In genomic region chr1:74077353-74077752, GRCm38 (mm10) we compare ENCODE assay signal across 9 mouse cellular contexts. TPM values are rescaled to one million over a fixed set of nuclear protein-coding genes. Genes with fewer than 3 reads are reported as not detected.
DNase-seq lines count a peak whose midpoint lies in the region; ATAC-seq and TF ChIP-seq lines count a peak whose summit lies in the region.
"Had no signal": no experiment of that assay in that cellular context is flagged by ENCODE, and none has a peak within 500 bp of the region (broad histone marks: within the 10 kb centered on the region; RNA-seq: fewer than 3 reads in every experiment).

No protein-coding gene starts in this region.

- H3K36me3 ChIP-seq in neural tube, embryonic 15.5 days: no peaks in the 10 kb centered on the region
- H3K36me3 ChIP-seq in kidney, embryonic 16.5 days (ENCODE audit: insufficient read depth, low read length): no peaks in the 10 kb centered on the region
- H3K36me3 ChIP-seq in limb, embryonic 14.5 days (ENCODE audit: control insufficient read depth, insufficient read depth, low read length): peaks cover 19% of the 10 kb centered on the region

- ATAC-seq in neural tube, embryonic 15.5 days (ENCODE audit: low FRiP score): no peak
- ATAC-seq in kidney, embryonic 16.5 days (ENCODE audit: low FRiP score, low TSS enrichment): 0 out of 2 replicates have a peak, but pooled peaks have one; percentile 11
- ATAC-seq in limb, embryonic 14.5 days (ENCODE audit: low FRiP score, low read depth): no peak

- peak; percentile 81 for DNase-seq in neural tube, embryonic 10.5 days (ENCODE audit: extremely low spot score, low spot score)
- peak; percentile 71 to 78 for DNase-seq in frontal cortex, postnatal 25 days (ENCODE audit: low spot score in 2 of 2)
- DNase-seq in limb, embryonic 14.5 days (ENCODE audit: low spot score): peak; percentile 70
- peak; percentile 47 for DNase-seq in retina, postnatal 7 days (ENCODE audit: low read depth, low spot score)
- DNase-seq in urinary bladder, postnatal 25 days (ENCODE audit: low spot score): peak; percentile 89

- peak; percentile 79 for TF ChIP-seq CTCF in bone marrow macrophage, adult 2 months (IDR thresholded peaks at IDR 0.05; ENCODE audit: low read depth, low read length)

- no peak overlapping the region for H3K9ac ChIP-seq in neural tube, embryonic 15.5 days (replicated peaks)
- H3K9ac ChIP-seq in kidney, embryonic 16.5 days (replicated peaks; ENCODE audit: low read length): no peak overlapping the region
- H3K9ac ChIP-seq in limb, embryonic 14.5 days (ENCODE audit: low read depth, low read length, severe bottlenecking): no peak overlapping the region

- no peak overlapping the region for H3K27ac ChIP-seq in neural tube, embryonic 15.5 days (replicated peaks)
- no peak overlapping the region for H3K27ac ChIP-seq in bone marrow macrophage, adult 2 months (ENCODE audit: insufficient read depth, low read depth, low read length)
- H3K27ac ChIP-seq in kidney, embryonic 16.5 days (ENCODE audit: low read length): no peak overlapping the region
- no peak overlapping the region for H3K27ac ChIP-seq in limb, embryonic 14.5 days (replicated peaks; ENCODE audit: low read depth, low read length)
- H3K27ac ChIP-seq: limb, embryonic 12.5 days had no signal

- no peaks in the 10 kb centered on the region for H3K9me3 ChIP-seq in neural tube, embryonic 15.5 days (replicated peaks)
- H3K9me3 ChIP-seq in kidney, embryonic 16.5 days (ENCODE audit: low read length): no peaks in the 10 kb centered on the region
- H3K9me3 ChIP-seq in limb, embryonic 14.5 days (ENCODE audit: control insufficient read depth, low read length): no peaks in the 10 kb centered on the region
- H3K9me3 ChIP-seq: limb, embryonic 12.5 days had no signal

- H3K27me3 ChIP-seq in neural tube, embryonic 15.5 days (replicated peaks): no peaks in the 10 kb centered on the region
- no peaks in the 10 kb centered on the region for H3K27me3 ChIP-seq in kidney, embryonic 16.5 days (ENCODE audit: insufficient read depth, low read length)
- no peaks in the 10 kb centered on the region for H3K27me3 ChIP-seq in limb, embryonic 14.5 days (ENCODE audit: control insufficient read depth, insufficient read depth, low read length)
- H3K27me3 ChIP-seq: limb, embryonic 12.5 days had no signal

- 19% methylated on average over 2 of the region's 2 CpGs for WGBS in neural tube, embryonic 15.5 days
- 2% methylated on average over 2 of the region's 2 CpGs for WGBS in kidney, embryonic 16.5 days
- 0% methylated on average over 2 of the region's 2 CpGs for WGBS in limb, embryonic 14.5 days

- no peak for TF ChIP-seq POLR2A in bone marrow macrophage, adult 2 months (IDR thresholded peaks at IDR 0.05; ENCODE audit: borderline replicate concordance, low read depth, low read length)
- TF ChIP-seq POLR2A in limb, embryonic 14.5 days (IDR thresholded peaks at IDR 0.05; ENCODE audit: borderline replicate concordance, extremely low read depth, insufficient read depth, insufficient read length): no peak

- H3K4me1 ChIP-seq in neural tube, embryonic 15.5 days: no peaks in the 10 kb centered on the region
- H3K4me1 ChIP-seq in bone marrow macrophage, adult 2 months (ENCODE audit: control insufficient read depth, insufficient read depth, low read length): no peaks in the 10 kb centered on the region
- H3K4me1 ChIP-seq in kidney, embryonic 16.5 days (ENCODE audit: insufficient read depth, low read length): peaks cover 12% of the 10 kb centered on the region
- H3K4me1 ChIP-seq in limb, embryonic 14.5 days (ENCODE audit: control insufficient read depth, insufficient read depth, low read length): peaks cover 2% of the 10 kb centered on the region; the same call in 1 of the 2 replicates

- no peak overlapping the region for H3K4me3 ChIP-seq in neural tube, embryonic 15.5 days (replicated peaks)
- H3K4me3 ChIP-seq in bone marrow macrophage, adult 2 months (ENCODE audit: insufficient read depth, low read length): no peak overlapping the region
- no peak overlapping the region for H3K4me3 ChIP-seq in kidney, embryonic 16.5 days (ENCODE audit: low read length)
- no peak overlapping the region for H3K4me3 ChIP-seq in limb, embryonic 14.5 days (replicated peaks; ENCODE audit: low read length)
- H3K4me3 ChIP-seq: limb, embryonic 12.5 days had no signal

- no peak overlapping the region for H3K4me2 ChIP-seq in neural tube, embryonic 15.5 days
- H3K4me2 ChIP-seq in kidney, embryonic 16.5 days (replicated peaks; ENCODE audit: low read depth, low read length): no peak overlapping the region
- H3K4me2 ChIP-seq in limb, embryonic 14.5 days (replicated peaks; ENCODE audit: low read depth, low read length, severe bottlenecking): no peak overlapping the region
- H3K4me2 ChIP-seq: limb, embryonic 12.5 days had no signal

RNA-seq across cellular contexts. Expression of gene Tns1, which starts 46.9 kb away (rescaled TPM):
- polyA plus RNA-seq in neural tube, embryonic 15.5 days (2015; fragmentation: Nextera tagmentation; extraction: Ambion mirVana): 13.3 and 20.6 TPM in 2 replicates
- 32.8 and 35.5 TPM in 2 replicates for polyA plus RNA-seq in bone marrow macrophage, adult 2 months (2012; ENCODE audit: insufficient read depth, insufficient read length, missing spikeins)
- 77.3 and 78.3 TPM in 2 replicates for polyA plus RNA-seq in kidney, embryonic 16.5 days (2015; fragmentation: Nextera tagmentation; extraction: Ambion mirVana)
- polyA plus RNA-seq in limb, embryonic 14.5 days (2012; rRNA removed): 38.0 and 67.2 TPM in 2 replicates
- 51.3 and 55.9 TPM in 2 replicates for polyA plus RNA-seq in limb, embryonic 14.5 days (2014; fragmentation: Nextera tagmentation; extraction: Ambion mirVana)

RNA-seq across cellular contexts. Expression of gene Rufy4, which starts 48.0 kb away (rescaled TPM):
- 0.18 and 0.37 TPM in 2 replicates for polyA plus RNA-seq in neural tube, embryonic 15.5 days (2015; fragmentation: Nextera tagmentation; extraction: Ambion mirVana)
- polyA plus RNA-seq in bone marrow macrophage, adult 2 months (2012; ENCODE audit: insufficient read depth, insufficient read length, missing spikeins): not detected in 2 replicates
- polyA plus RNA-seq in kidney, embryonic 16.5 days (2015; fragmentation: Nextera tagmentation; extraction: Ambion mirVana): 0.22 and 0.32 TPM in 2 replicates
- 0.65 and 0.72 TPM in 2 replicates for polyA plus RNA-seq in limb, embryonic 14.5 days (2012; rRNA removed)
- 0.46 and 0.48 TPM in 2 replicates for polyA plus RNA-seq in limb, embryonic 14.5 days (2014; fragmentation: Nextera tagmentation; extraction: Ambion mirVana)
